Mouse (Mus musculus): ENCODE data around the gene Dnaaf1.

DNA sequence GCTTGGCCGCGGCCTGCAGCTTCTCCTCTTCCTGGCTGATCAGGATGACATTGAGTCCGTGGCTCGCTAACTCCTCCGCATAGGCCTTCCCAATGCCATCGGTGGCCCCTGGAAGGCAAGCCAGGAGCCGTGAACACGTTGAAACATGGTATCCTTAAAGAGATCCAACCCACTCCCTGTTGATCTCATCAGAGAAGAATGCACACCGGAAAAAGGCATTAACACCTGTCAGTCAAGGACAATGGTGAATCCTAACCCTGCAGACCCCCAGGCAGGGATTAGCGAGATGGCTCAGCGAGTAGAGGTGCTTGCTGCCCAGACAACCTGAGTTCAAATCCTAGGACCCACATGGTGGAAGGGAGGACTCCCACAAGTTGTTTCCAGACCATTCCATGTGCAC is 8.7 kb upstream of the Dnaaf1 start:
- TF ChIP-seq POLR2A (IDR thresholded peaks at IDR 0.05; ENCODE audit: borderline replicate concordance, extremely low read depth, low read depth, low read length) = no peak
- no peak for TF ChIP-seq CTCF (IDR thresholded peaks at IDR 0.05; ENCODE audit: insufficient read depth, low read length)

Data from lung, adult 2 months (tissue).